Mouse (Mus musculus): ENCODE results near the gene Adgrg3. TPM values are rescaled to one million over a fixed set of nuclear protein-coding genes. Genes with fewer than 3 reads are reported as not detected.

Adgrg3 gene
- polyA plus RNA-seq, 1 experiment from 2014 or later = 3.6 TPM

- no peak overlapping the region for H3K9ac ChIP-seq
- H3K27ac ChIP-seq = no peak overlapping the region
- ATAC-seq (ENCODE audit: insufficient number of reproducible peaks, low FRiP score, low TSS enrichment, low read depth) = no peak
- no peaks in the 10 kb centered on the region for H3K27me3 ChIP-seq
- H3K4me3 ChIP-seq = no peak overlapping the region
- 53% methylated on average over 7 of the region's 7 CpGs for whole genome bisulfite sequencing
- H3K9me3 ChIP-seq = no peaks in the 10 kb centered on the region
- no peaks in the 10 kb centered on the region for H3K36me3 ChIP-seq
- peaks cover 5% of the 10 kb centered on the region; the same call in 1 of the 2 replicates for H3K4me1 ChIP-seq
- no peak overlapping the region for H3K4me2 ChIP-seq
These were observed 19.8 kb downstream of the Adgrg3 start for GRCm38 (mm10) chr8:95037106-95037925.

- no peaks in the 10 kb centered on the region for H3K9me3 ChIP-seq
- 65% methylated on average over 6 of the region's 6 CpGs for WGBS
- H3K27ac ChIP-seq = no peak overlapping the region
- H3K9ac ChIP-seq = no peak overlapping the region
- H3K4me2 ChIP-seq = no peak overlapping the region
- ATAC-seq (ENCODE audit: insufficient number of reproducible peaks, low FRiP score, low TSS enrichment, low read depth) = no peak
- H3K27me3 ChIP-seq = no peaks in the 10 kb centered on the region
- no peaks in the 10 kb centered on the region for H3K36me3 ChIP-seq
- peaks cover 3% of the 10 kb centered on the region; the same call in 1 of the 2 replicates for H3K4me1 ChIP-seq
- H3K4me3 ChIP-seq = no peak overlapping the region
These were observed 24.6 kb downstream of the Adgrg3 start for GRCm38 (mm10) chr8:95041883-95042784.

GRCm38 (mm10) chr8:95044811-95045210 lies 27.3 kb downstream of the Adgrg3 start:
- Histone ChIP-seq H3K27me3 (no peaks in the 10 kb centered on the region), H3K4me1 (peaks cover 6% of the 10 kb centered on the region; the same call in 1 of the 2 replicates), H3K9ac (no peak overlapping the region), H3K4me2 (no peak overlapping the region), H3K9me3 (no peaks in the 10 kb centered on the region), H3K27ac (no peak overlapping the region), H3K36me3 (no peaks in the 10 kb centered on the region), H3K4me3 (no peak overlapping the region)
- WGBS = 61% methylated on average over 4 of the region's 4 CpGs
- no peak for ATAC-seq (ENCODE audit: insufficient number of reproducible peaks, low FRiP score, low TSS enrichment, low read depth)

GRCm38 (mm10) chr8:95046982-95047381 lies 29.5 kb downstream of the Adgrg3 start:
- H3K36me3 ChIP-seq = no peaks in the 10 kb centered on the region
- H3K27ac ChIP-seq = no peak overlapping the region
- no peak overlapping the region for H3K4me2 ChIP-seq
- peaks cover 6% of the 10 kb centered on the region; the same call in 1 of the 2 replicates for H3K4me1 ChIP-seq
- WGBS = 52% methylated on average over 3 of the region's 3 CpGs
- no peak overlapping the region for H3K4me3 ChIP-seq
- no peaks in the 10 kb centered on the region for H3K27me3 ChIP-seq
- H3K9ac ChIP-seq = no peak overlapping the region
- H3K9me3 ChIP-seq = no peaks in the 10 kb centered on the region
- no peak for ATAC-seq (ENCODE audit: insufficient number of reproducible peaks, low FRiP score, low TSS enrichment, low read depth)

- no peak overlapping the region for H3K27ac ChIP-seq
- H3K4me2 ChIP-seq = no peak overlapping the region
- peaks cover 6% of the 10 kb centered on the region; the same call in 1 of the 2 replicates for H3K4me1 ChIP-seq
- H3K36me3 ChIP-seq = no peaks in the 10 kb centered on the region
- no peak for ATAC-seq (ENCODE audit: insufficient number of reproducible peaks, low FRiP score, low TSS enrichment, low read depth)
- H3K9me3 ChIP-seq = no peaks in the 10 kb centered on the region
- WGBS = 52% methylated on average over 6 of the region's 6 CpGs
- H3K4me3 ChIP-seq = no peak overlapping the region
- no peaks in the 10 kb centered on the region for H3K27me3 ChIP-seq
- H3K9ac ChIP-seq = no peak overlapping the region
These were observed 30.6 kb downstream of the Adgrg3 start for GRCm38 (mm10) chr8:95047884-95048680.

GRCm38 (mm10) chr8:95049636-95050035 lies 32.1 kb downstream of the Adgrg3 start:
- Histone ChIP-seq H3K4me3 (no peak overlapping the region), H3K27ac (no peak overlapping the region), H3K36me3 (no peaks in the 10 kb centered on the region), H3K27me3 (no peaks in the 10 kb centered on the region), H3K4me1 (peaks cover 6% of the 10 kb centered on the region; the same call in 1 of the 2 replicates), H3K9me3 (no peaks in the 10 kb centered on the region), H3K4me2 (no peak overlapping the region), H3K9ac (no peak overlapping the region)
- WGBS = 17% methylated on average over 2 of the region's 2 CpGs
- no peak for ATAC-seq (ENCODE audit: insufficient number of reproducible peaks, low FRiP score, low TSS enrichment, low read depth)

- Histone ChIP-seq H3K27ac (no peak overlapping the region), H3K4me3 (no peak overlapping the region), H3K4me1 (no peaks in the 10 kb centered on the region), H3K9me3 (no peaks in the 10 kb centered on the region), H3K9ac (no peak overlapping the region), H3K36me3 (no peaks in the 10 kb centered on the region), H3K4me2 (no peak overlapping the region), H3K27me3 (no peaks in the 10 kb centered on the region)
- no peak for ATAC-seq (ENCODE audit: insufficient number of reproducible peaks, low FRiP score, low TSS enrichment, low read depth)
- WGBS = 58% methylated on average over 6 of the region's 6 CpGs
These were observed 36.9 kb downstream of the Adgrg3 start for GRCm38 (mm10) chr8:95054438-95054837.

- Histone ChIP-seq H3K4me2 (no peak within 1 kb of the TSS), H3K36me3 (no peaks in the 10 kb centered on the region), H3K27ac (no peak within 1 kb of the TSS), H3K9ac (no peak within 1 kb of the TSS), H3K4me3 (no peak within 1 kb of the TSS), H3K4me1 (no peaks in the 10 kb centered on the region), H3K9me3 (no peaks in the 10 kb centered on the region), H3K27me3 (no peaks in the 10 kb centered on the region)
- 31% methylated on average over 2 of the region's 2 CpGs for WGBS
- ATAC-seq (ENCODE audit: insufficient number of reproducible peaks, low FRiP score, low TSS enrichment, low read depth) = no peak
These were observed 37.5 kb downstream of the Adgrg3 start, which contains the start of gene Drc7 for GRCm38 (mm10) chr8:95054927-95055510. Gene Drc7, plus strand, starts transcription at chr8:95055103.

- ATAC-seq (ENCODE audit: insufficient number of reproducible peaks, low FRiP score, low TSS enrichment, low read depth) = no peak
- H3K4me2 ChIP-seq = no peak overlapping the region
- H3K9ac ChIP-seq = no peak overlapping the region
- H3K27me3 ChIP-seq = no peaks in the 10 kb centered on the region
- H3K4me1 ChIP-seq = no peaks in the 10 kb centered on the region
- no peak overlapping the region for H3K4me3 ChIP-seq
- no peaks in the 10 kb centered on the region for H3K36me3 ChIP-seq
- 79% methylated on average over 5 of the region's 5 CpGs for whole genome bisulfite sequencing
- H3K9me3 ChIP-seq = no peaks in the 10 kb centered on the region
- no peak overlapping the region for H3K27ac ChIP-seq
These were observed 38.9 kb downstream of the Adgrg3 start for GRCm38 (mm10) chr8:95056414-95056813.

GRCm38 (mm10) chr8:95058661-95059060 lies 41.2 kb downstream of the Adgrg3 start:
- H3K4me1 ChIP-seq = no peaks in the 10 kb centered on the region
- no peaks in the 10 kb centered on the region for H3K36me3 ChIP-seq
- 69% methylated on average over 6 of the region's 6 CpGs for WGBS
- no peak overlapping the region for H3K9ac ChIP-seq
- ATAC-seq (ENCODE audit: insufficient number of reproducible peaks, low FRiP score, low TSS enrichment, low read depth) = no peak
- H3K9me3 ChIP-seq = no peaks in the 10 kb centered on the region
- no peak overlapping the region for H3K4me3 ChIP-seq
- no peak overlapping the region for H3K27ac ChIP-seq
- H3K4me2 ChIP-seq = no peak overlapping the region
- H3K27me3 ChIP-seq = no peaks in the 10 kb centered on the region

- 70% methylated on average over 6 of the region's 6 CpGs for WGBS
- Histone ChIP-seq H3K9me3 (no peaks in the 10 kb centered on the region), H3K36me3 (no peaks in the 10 kb centered on the region), H3K4me1 (no peaks in the 10 kb centered on the region), H3K4me3 (no peak overlapping the region), H3K27me3 (no peaks in the 10 kb centered on the region), H3K4me2 (no peak overlapping the region), H3K27ac (no peak overlapping the region), H3K9ac (no peak overlapping the region)
- no peak for ATAC-seq (ENCODE audit: insufficient number of reproducible peaks, low FRiP score, low TSS enrichment, low read depth)
These were observed 42.5 kb downstream of the Adgrg3 start for GRCm38 (mm10) chr8:95059812-95060533.
